Mouse (Mus musculus) liver, postnatal 0 days (tissue): ENCODE measurements around the gene Palld. TPM values are rescaled to one million over a fixed set of nuclear protein-coding genes. Genes with fewer than 3 reads are reported as not detected.

ENCODE experiments used
- ATAC-seq: fragments of 200-750 bp; cut with Nextera tagmentation; 2 replicates; pipeline ENCODE4 v1.8.0; 2017; ENCODE audit warnings: mild to moderate bottlenecking, moderate library complexity
- DNase-seq: peaks from one replicate; pipeline ENCODE4 v3.0.0-alpha.2; 2016
- H3K27ac ChIP-seq: fragments of 300-500 bp; sonication (generic); 2 replicates; pipeline ENCODE4 v1.5.1; 2014; ENCODE audit warnings: antibody characterized with exemption, moderate library complexity, mild to moderate bottlenecking, low read depth
- H3K27me3 ChIP-seq: fragments of 300-500 bp; sonication (generic); 2 replicates; pipeline ENCODE4 v1.6.1; 2014; ENCODE audit warnings: low read length, control low read depth, mixed read lengths; ENCODE audit not compliant: insufficient read depth
- H3K36me3 ChIP-seq: fragments of 300-500 bp; sonication (generic); replicated peaks from 2 replicates; pipeline ENCODE4 v1.6.1; 2014; ENCODE audit warnings: mild to moderate bottlenecking, control low read depth, low read length, moderate library complexity, mixed read lengths; ENCODE audit not compliant: insufficient read depth
- H3K4me1 ChIP-seq: fragments of 300-500 bp; sonication (generic); 2 replicates; pipeline ENCODE4 v1.6.1; 2014; ENCODE audit warnings: antibody characterized with exemption, mild to moderate bottlenecking, control low read depth; ENCODE audit not compliant: insufficient read depth
- H3K4me2 ChIP-seq: fragments of 300-500 bp; sonication (generic); 2 replicates; pipeline ENCODE4 v1.6.1; 2014; ENCODE audit warnings: low read depth, mild to moderate bottlenecking, low read length, moderate library complexity, mixed read lengths
- H3K4me3 ChIP-seq: fragments of 300-500 bp; sonication (generic); 2 replicates; pipeline ENCODE4 v1.5.1; 2014; ENCODE audit warnings: low read depth, low read length
- H3K9ac ChIP-seq: fragments of 300-500 bp; sonication (generic); replicated peaks from 2 replicates; pipeline ENCODE4 v1.6.1; 2014; ENCODE audit warnings: mild to moderate bottlenecking, moderate library complexity
- H3K9me3 ChIP-seq: fragments of 300-500 bp; sonication (generic); 2 replicates; pipeline ENCODE4 v1.6.1; 2016; ENCODE audit warnings: mild to moderate bottlenecking, control low read depth, low read length, mixed read lengths
- CTCF ChIP-seq: sonication (generic); IDR thresholded peaks from 2 replicates; pipeline ENCODE4 v1.5.1; 2016; ENCODE audit warnings: antibody characterized with exemption, low read depth
- EP300 ChIP-seq: IDR thresholded peaks from 2 replicates; pipeline ENCODE4 v1.6.1; 2016; ENCODE audit warnings: antibody characterized with exemption, low read depth, mild to moderate bottlenecking
- WGBS: fragments of 180-500 bp; shearing (Covaris S2); extraction: QIAGEN DNeasy Blood & Tissue Kit; methylation state at CpG from one replicate; pipeline ENCODE4 v1.1.7; 2014; ENCODE audit not compliant: insufficient replicate concordance; 5-methylcytosine and 5-hydroxymethylcytosine counted together
- polyA plus RNA-seq: library from polyadenylated mRNA; unstranded; fragments of >200 nt; fragmentation: Nextera tagmentation; extraction: Ambion mirVana; gene quantifications from 2 replicates; pipeline ENCODE4 v1.2.1, GENCODE M21; 2015

The Palld gene
- polyA plus RNA-seq, 1 experiment from 2014 or later: 11.7 TPM

GRCm38 (mm10) chr8:61625656-61626210 lies 276.8 kb downstream of the Palld start:
- H3K9me3 ChIP-seq: no peaks in the 10 kb centered on the region
- no peak overlapping the region for H3K4me3 ChIP-seq
- H3K4me1 ChIP-seq: no peaks in the 10 kb centered on the region
- WGBS: 74% methylated on average over 8 of the region's 8 CpGs
- H3K4me2 ChIP-seq: no peak overlapping the region
- no peaks in the 10 kb centered on the region for H3K36me3 ChIP-seq
- no peak overlapping the region for H3K9ac ChIP-seq
- no peak for ATAC-seq
- H3K27ac ChIP-seq: no peak overlapping the region
- no peak for TF ChIP-seq EP300
- H3K27me3 ChIP-seq: no peaks in the 10 kb centered on the region
- DNase-seq: no peak

- TF ChIP-seq EP300 (no peak), CTCF (no peak)
- no peak overlapping the region for H3K4me3 ChIP-seq
- no peaks in the 10 kb centered on the region for H3K4me1 ChIP-seq
- 72% methylated on average over 12 of the region's 12 CpGs for WGBS
- DNase-seq (no peak), ATAC-seq (no peak)
- no peaks in the 10 kb centered on the region for H3K36me3 ChIP-seq
- H3K27me3 ChIP-seq: no peaks in the 10 kb centered on the region
- no peak overlapping the region for H3K4me2 ChIP-seq
- H3K9ac ChIP-seq: no peak overlapping the region
- H3K9me3 ChIP-seq: no peaks in the 10 kb centered on the region
- H3K27ac ChIP-seq: no peak overlapping the region
Measured at GRCm38 (mm10) chr8:61623485-61624417, 278.7 kb downstream of the Palld start.

- TF ChIP-seq EP300 (no peak), CTCF (no peak)
- H3K9ac ChIP-seq: no peak overlapping the region
- ATAC-seq: no peak
- H3K4me2 ChIP-seq: no peak overlapping the region
- no peaks in the 10 kb centered on the region for H3K27me3 ChIP-seq
- no peak overlapping the region for H3K4me3 ChIP-seq
- 30% methylated on average over 3 of the region's 3 CpGs for WGBS
- DNase-seq: no peak
- H3K4me1 ChIP-seq: no peaks in the 10 kb centered on the region
- no peaks in the 10 kb centered on the region for H3K36me3 ChIP-seq
- no peaks in the 10 kb centered on the region for H3K9me3 ChIP-seq
- no peak overlapping the region for H3K27ac ChIP-seq
Measured at GRCm38 (mm10) chr8:61621300-61621699, 281.2 kb downstream of the Palld start.

- WGBS: 71% methylated on average over 2 of the region's 2 CpGs
- TF ChIP-seq CTCF (no peak), EP300 (no peak)
- no peaks in the 10 kb centered on the region for H3K36me3 ChIP-seq
- H3K4me1 ChIP-seq: no peaks in the 10 kb centered on the region
- no peak overlapping the region for H3K27ac ChIP-seq
- DNase-seq (no peak), ATAC-seq (no peak)
- no peak overlapping the region for H3K4me2 ChIP-seq
- no peak overlapping the region for H3K9ac ChIP-seq
- no peaks in the 10 kb centered on the region for H3K27me3 ChIP-seq
- no peak overlapping the region for H3K4me3 ChIP-seq
- no peaks in the 10 kb centered on the region for H3K9me3 ChIP-seq
Measured at GRCm38 (mm10) chr8:61617651-61618050, 284.8 kb downstream of the Palld start.

GRCm38 (mm10) chr8:61617049-61617448 lies 285.4 kb downstream of the Palld start:
- no peak overlapping the region for H3K4me3 ChIP-seq
- TF ChIP-seq EP300 (no peak), CTCF (no peak)

GRCm38 (mm10) chr8:61615711-61616697 lies 286.5 kb downstream of the Palld start:
- ATAC-seq (peak; percentile 48; the same call in 1 of the 2 replicates), DNase-seq (no peak)
- 49% methylated on average over 9 of the region's 9 CpGs for WGBS
- no peak overlapping the region for H3K4me3 ChIP-seq
- no peaks in the 10 kb centered on the region for H3K9me3 ChIP-seq
- no peaks in the 10 kb centered on the region for H3K36me3 ChIP-seq
- no peaks in the 10 kb centered on the region for H3K27me3 ChIP-seq
- H3K4me1 ChIP-seq: peaks cover 5% of the 10 kb centered on the region; the same call in 1 of the 2 replicates
- TF ChIP-seq CTCF (no peak), EP300 (peak; percentile 58; the same call in 1 of the 2 replicates)
- H3K4me2 ChIP-seq: no peak overlapping the region
- no peak overlapping the region for H3K27ac ChIP-seq
- H3K9ac ChIP-seq: no peak overlapping the region

More at GRCm38 (mm10) chr8:61617049-61617448, 285.4 kb downstream of the Palld start:
- no peaks in the 10 kb centered on the region for H3K4me1 ChIP-seq
- no peak overlapping the region for H3K9ac ChIP-seq
- no peak overlapping the region for H3K27ac ChIP-seq
- no peaks in the 10 kb centered on the region for H3K27me3 ChIP-seq
- no peaks in the 10 kb centered on the region for H3K9me3 ChIP-seq
- WGBS: 83% methylated on average over 3 of the region's 3 CpGs
- no peak overlapping the region for H3K4me2 ChIP-seq
- DNase-seq (no peak), ATAC-seq (no peak)
- H3K36me3 ChIP-seq: no peaks in the 10 kb centered on the region
